Comparison of ENCODE assay signal across 9 mouse cellular contexts in genomic region chr19:7136714-7137498, GRCm38 (mm10). TPM values are rescaled to one million over a fixed set of nuclear protein-coding genes. Genes with fewer than 3 reads are reported as not detected.
DNase-seq lines count a peak whose midpoint lies in the region; ATAC-seq lines count a peak whose summit lies in the region.
"Had no signal": no experiment of that assay in that cellular context is flagged by ENCODE, and none has a peak within 500 bp of the region (broad histone marks: within the 10 kb centered on the region; RNA-seq: fewer than 3 reads in every experiment).

No protein-coding gene starts in this region.

- no peak overlapping the region for H3K9ac ChIP-seq in forebrain, embryonic 12.5 days
- H3K9ac ChIP-seq in forebrain, embryonic 11.5 days (ENCODE audit: low read length): no peak overlapping the region; the same call in 1 of the 2 replicates
- H3K9ac ChIP-seq in embryonic facial prominence, embryonic 12.5 days: no peak overlapping the region
- H3K9ac ChIP-seq in liver, embryonic 15.5 days: no peak overlapping the region

- no peaks in the 10 kb centered on the region for H3K36me3 ChIP-seq in forebrain, embryonic 12.5 days (replicated peaks)
- no peaks in the 10 kb centered on the region for H3K36me3 ChIP-seq in forebrain, embryonic 11.5 days (ENCODE audit: control insufficient read depth, insufficient read depth, low read length)
- H3K36me3 ChIP-seq in embryonic facial prominence, embryonic 12.5 days: no peaks in the 10 kb centered on the region
- no peaks in the 10 kb centered on the region for H3K36me3 ChIP-seq in liver, embryonic 15.5 days (replicated peaks)

- 42% methylated on average over 14 of the region's 14 CpGs for WGBS in forebrain, embryonic 12.5 days
- 43% methylated on average over 14 of the region's 14 CpGs for WGBS in forebrain, embryonic 11.5 days
- WGBS in embryonic facial prominence, embryonic 12.5 days: 26% methylated on average over 14 of the region's 14 CpGs
- WGBS in liver, embryonic 15.5 days (ENCODE audit: insufficient replicate concordance): 35% methylated on average over 14 of the region's 14 CpGs

- no peak for ATAC-seq in forebrain, embryonic 12.5 days (ENCODE audit: low FRiP score)
- no peak for ATAC-seq in forebrain, embryonic 11.5 days (replicated peaks; ENCODE audit: low FRiP score)
- no peak for ATAC-seq in embryonic facial prominence, embryonic 12.5 days (ENCODE audit: insufficient number of reproducible peaks, insufficient read depth, low FRiP score, low TSS enrichment)
- ATAC-seq in liver, embryonic 15.5 days (ENCODE audit: insufficient read depth): peak; percentile 56; the same call in 1 of the 2 replicates

- no peaks in the 10 kb centered on the region for H3K9me3 ChIP-seq in forebrain, embryonic 12.5 days
- no peaks in the 10 kb centered on the region for H3K9me3 ChIP-seq in forebrain, embryonic 11.5 days (ENCODE audit: control insufficient read depth, low read length)
- H3K9me3 ChIP-seq in embryonic facial prominence, embryonic 12.5 days: no peaks in the 10 kb centered on the region
- H3K9me3 ChIP-seq in liver, embryonic 15.5 days (replicated peaks): no peaks in the 10 kb centered on the region

- no peak for DNase-seq in forebrain, embryonic 11.5 days (ENCODE audit: low spot score)
- DNase-seq in kidney, adult 8-10 months: peak; percentile 72 to 89
- DNase-seq in urinary bladder, adult 18-20 months (ENCODE audit: low spot score in 2 of 2): no peak
- no peak for DNase-seq in urinary bladder, postnatal 25 days (ENCODE audit: low spot score)
- DNase-seq in Muller cell, postnatal 12 days (ENCODE audit: inconsistent ontology term): no peak
- DNase-seq: adrenal gland, adult 2 months had no signal

- peaks cover 93% of the 10 kb centered on the region for H3K4me1 ChIP-seq in forebrain, embryonic 12.5 days
- peaks cover 61% of the 10 kb centered on the region for H3K4me1 ChIP-seq in forebrain, embryonic 11.5 days (replicated peaks; ENCODE audit: control insufficient read depth, insufficient read depth, low read length)
- peaks cover 81% of the 10 kb centered on the region for H3K4me1 ChIP-seq in embryonic facial prominence, embryonic 12.5 days
- H3K4me1 ChIP-seq in liver, embryonic 15.5 days (replicated peaks): peaks cover 24% of the 10 kb centered on the region

- H3K27me3 ChIP-seq in forebrain, embryonic 12.5 days: peaks cover 29% of the 10 kb centered on the region
- peaks cover 8% of the 10 kb centered on the region for H3K27me3 ChIP-seq in forebrain, embryonic 11.5 days (ENCODE audit: control insufficient read depth, insufficient read depth, low read length)
- H3K27me3 ChIP-seq in embryonic facial prominence, embryonic 12.5 days: peaks cover 15% of the 10 kb centered on the region
- H3K27me3 ChIP-seq in liver, embryonic 15.5 days: peaks cover 72% of the 10 kb centered on the region

- no peak overlapping the region for H3K4me2 ChIP-seq in forebrain, embryonic 12.5 days
- no peak overlapping the region for H3K4me2 ChIP-seq in forebrain, embryonic 11.5 days (ENCODE audit: low read depth, low read length, severe bottlenecking)
- H3K4me2 ChIP-seq in embryonic facial prominence, embryonic 12.5 days (replicated peaks): no peak overlapping the region
- peak overlapping the region; percentile 16 for H3K4me2 ChIP-seq in liver, embryonic 15.5 days

- no peak overlapping the region for H3K4me3 ChIP-seq in forebrain, embryonic 12.5 days (replicated peaks)
- no peak overlapping the region for H3K4me3 ChIP-seq in forebrain, embryonic 11.5 days (ENCODE audit: low read depth, low read length)
- H3K4me3 ChIP-seq in embryonic facial prominence, embryonic 12.5 days: no peak overlapping the region
- H3K4me3 ChIP-seq in liver, embryonic 15.5 days (replicated peaks): 0 out of 2 replicates have a peak overlapping the region, but pooled peaks have one; percentile 17

- H3K27ac ChIP-seq in forebrain, embryonic 12.5 days: peak overlapping the region; percentile 79; the same call in 1 of the 2 replicates
- H3K27ac ChIP-seq in forebrain, embryonic 11.5 days (ENCODE audit: low read depth, low read length): no peak overlapping the region
- H3K27ac ChIP-seq in embryonic facial prominence, embryonic 12.5 days: peak overlapping the region; percentile 89; the same call in 1 of the 2 replicates
- H3K27ac ChIP-seq in liver, embryonic 15.5 days (replicated peaks): peak overlapping the region; percentile 35

RNA-seq across cellular contexts. Expression of gene Flrt1, which starts 31.4 kb away (rescaled TPM):
- 7.3 and 8.0 TPM in 2 replicates for polyA plus RNA-seq in forebrain, embryonic 12.5 days (2016; fragmentation: Nextera tagmentation; extraction: Ambion mirVana)
- polyA plus RNA-seq in forebrain, embryonic 11.5 days (2014; fragmentation: Nextera tagmentation; extraction: Ambion mirVana): 7.7 and 9.0 TPM in 2 replicates
- polyA plus RNA-seq in embryonic facial prominence, embryonic 12.5 days (2016; fragmentation: Nextera tagmentation; extraction: Ambion mirVana): 6.6 and 6.8 TPM in 2 replicates
- polyA plus RNA-seq in liver, embryonic 15.5 days (2015; fragmentation: Nextera tagmentation; extraction: Ambion mirVana): 0.17 TPM in 2 replicates

Comparison
In these comparisons a context has a peak if more than half of its experiments do, and no peak if none do; other contexts are left out.
1. DNase-seq: peak in kidney, adult 8-10 months (2 of 2); none in forebrain, embryonic 11.5 days (single experiment), urinary bladder, adult 18-20 months (0 of 2), urinary bladder, postnatal 25 days (single experiment) and Muller cell, postnatal 12 days (single experiment).